Mouse (Mus musculus) kidney, postnatal 0 days (tissue): ENCODE data around the gene Olfr726. TPM values are rescaled to one million over a fixed set of nuclear protein-coding genes. Genes with fewer than 3 reads are reported as not detected.

Experiments used
- ATAC-seq: fragments of 200-750 bp; cut with Nextera tagmentation; replicated peaks from 2 replicates; pipeline ENCODE4 v1.8.0; 2017; ENCODE audit warnings: low read depth, moderate number of reproducible peaks, moderate TSS enrichment, moderate library complexity; ENCODE audit not compliant: low FRiP score
- DNase-seq: peaks from one replicate; pipeline ENCODE4 v3.0.0-alpha.2; 2016; ENCODE audit warnings: low spot score
- H3K27ac ChIP-seq: fragments of 300-500 bp; sonication (generic); 2 replicates; pipeline ENCODE4 v1.5.1; 2014; ENCODE audit warnings: mild to moderate bottlenecking
- H3K27me3 ChIP-seq: fragments of 300-500 bp; sonication (generic); 2 replicates; pipeline ENCODE4 v1.6.1; 2014; ENCODE audit warnings: low read length, mixed read lengths; ENCODE audit not compliant: insufficient read depth
- H3K36me3 ChIP-seq: fragments of 300-500 bp; sonication (generic); 2 replicates; pipeline ENCODE4 v1.6.1; 2014; ENCODE audit warnings: low read length, mixed read lengths; ENCODE audit not compliant: insufficient read depth
- H3K4me1 ChIP-seq: fragments of 300-500 bp; sonication (generic); replicated peaks from 2 replicates; pipeline ENCODE4 v1.6.1; 2014; ENCODE audit warnings: antibody characterized with exemption, low read length, mixed read lengths; ENCODE audit not compliant: insufficient read depth
- H3K4me2 ChIP-seq: fragments of 300-500 bp; sonication (generic); 2 replicates; pipeline ENCODE4 v1.6.1; 2014; ENCODE audit warnings: mild to moderate bottlenecking, low read length, moderate library complexity, mixed read lengths
- H3K4me3 ChIP-seq: fragments of 300-500 bp; sonication (generic); replicated peaks from 2 replicates; pipeline ENCODE4 v1.5.1; 2014; ENCODE audit warnings: low read depth, low read length
- H3K9ac ChIP-seq: fragments of 300-500 bp; sonication (generic); 2 replicates; pipeline ENCODE4 v1.6.1; 2014; ENCODE audit warnings: low read depth, low read length
- H3K9me3 ChIP-seq: fragments of 300-500 bp; sonication (generic); replicated peaks from 2 replicates; pipeline ENCODE4 v1.6.1; 2016; ENCODE audit warnings: low read length, inconsistent platforms, mixed read lengths
- CTCF ChIP-seq: IDR thresholded peaks from 2 replicates; pipeline ENCODE4 v1.5.1; 2016; ENCODE audit warnings: antibody characterized with exemption, low read depth, mild to moderate bottlenecking, moderate library complexity
- polyA plus RNA-seq: library from polyadenylated mRNA; unstranded; fragments of >200 nt; fragmentation: Nextera tagmentation; extraction: Ambion mirVana; gene quantifications from 2 replicates; pipeline ENCODE4 v1.2.1, GENCODE M21; 2015

Olfr726 gene
- polyA plus RNA-seq, 1 experiment from 2014 or later: not detected

- ATAC-seq (no peak), DNase-seq (no peak)
- H3K27me3 ChIP-seq: no peaks in the 10 kb centered on the region
- no peaks in the 10 kb centered on the region for H3K9me3 ChIP-seq
- no peak within 1 kb of the TSS for H3K9ac ChIP-seq
- no peak within 1 kb of the TSS for H3K27ac ChIP-seq
- H3K36me3 ChIP-seq: no peaks in the 10 kb centered on the region
- H3K4me2 ChIP-seq: no peak within 1 kb of the TSS
- TF ChIP-seq CTCF: no peak
- no peaks in the 10 kb centered on the region for H3K4me1 ChIP-seq
- H3K4me3 ChIP-seq: no peak within 1 kb of the TSS
Observed at GRCm38 (mm10) chr14:50040275-50040674, 50.5 kb downstream of the Olfr726 start, which contains the start of gene Olfr725. Olfr725 (minus strand) TSS chr14:50040375.

Other genes starting within 250 kb of the Olfr726 start
- not detected in 2 replicates for gene Olfr722, start 189.0 kb downstream of the Olfr726 start, polyA plus RNA-seq
- gene Olfr723, start 159.2 kb downstream of the Olfr726 start, polyA plus RNA-seq: not detected in 2 replicates
- not detected in 2 replicates for gene Olfr724, start 127.7 kb downstream of the Olfr726 start, polyA plus RNA-seq
- not detected in 2 replicates for gene Olfr725, start 50.6 kb downstream of the Olfr726 start, polyA plus RNA-seq
- not detected in 2 replicates for gene Olfr727, start 32.2 kb upstream of the Olfr726 start, polyA plus RNA-seq
- not detected in 2 replicates for gene Olfr728, start 51.7 kb upstream of the Olfr726 start, polyA plus RNA-seq
- not detected in 2 replicates for gene Olfr729, start 62.0 kb upstream of the Olfr726 start, polyA plus RNA-seq
- not detected in 2 replicates for gene Olfr730, start 97.2 kb upstream of the Olfr726 start, polyA plus RNA-seq
- gene Olfr731, start 150.9 kb upstream of the Olfr726 start, polyA plus RNA-seq: not detected in 2 replicates
- not detected in 2 replicates for gene Olfr732, start 193.3 kb upstream of the Olfr726 start, polyA plus RNA-seq
- not detected in 2 replicates for gene Olfr733, start 210.6 kb upstream of the Olfr726 start, polyA plus RNA-seq
- gene Olfr734, start 235.8 kb upstream of the Olfr726 start, polyA plus RNA-seq: not detected in 2 replicates